13 mouse cellular contexts compared by ENCODE assay signal in the genomic region with DNA sequence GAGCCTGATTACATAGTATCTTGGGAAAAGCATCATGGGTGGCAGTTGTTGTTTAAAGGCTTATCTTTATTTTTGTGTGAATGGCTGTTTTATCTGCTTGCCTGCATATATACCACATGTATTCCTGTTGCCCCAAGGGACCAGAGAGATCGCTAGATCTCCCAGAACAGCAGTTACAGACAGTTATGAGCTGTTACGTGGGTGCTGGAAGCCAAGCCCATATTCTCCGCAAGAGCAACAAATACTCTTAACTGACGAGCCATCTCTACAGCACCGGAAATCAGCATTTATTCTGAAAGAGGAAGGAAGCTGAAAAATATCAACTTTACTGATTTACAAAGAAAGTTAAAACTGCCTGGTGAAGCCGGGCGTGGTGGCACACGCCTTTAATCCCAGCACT.
A peak's percentile ranks its signal among the peaks of the same experiment; 100 is the strongest.
DNase-seq lines count a peak whose midpoint lies in the region; ATAC-seq and TF ChIP-seq lines count a peak whose summit lies in the region.
"Had no signal": no experiment of that assay in that cellular context is flagged by ENCODE, and none has a peak within 500 bp of the region (broad histone marks: within the 10 kb centered on the region; RNA-seq: fewer than 3 reads in every experiment).

No protein-coding gene starts in this region.

- 9% methylated on average over 8 of the region's 8 CpGs for WGBS in spleen, adult 2 months
- 3% methylated on average over 8 of the region's 8 CpGs for WGBS in macrophage (ENCODE audit: missing documents)
- 92% methylated on average over 8 of the region's 8 CpGs for WGBS in kidney, embryonic 14.5 days

- H3K4me2 ChIP-seq in kidney, embryonic 14.5 days (replicated peaks; ENCODE audit: low read depth, low read length) = no peak overlapping the region
- H3K4me2 ChIP-seq: embryonic facial prominence, embryonic 12.5 days had no signal

- peak; percentile 73 for ATAC-seq in common myeloid progenitor, adult 5-6 weeks (replicated peaks; ENCODE audit: low read depth, poor library complexity, severe bottlenecking)
- no peak for ATAC-seq in kidney, embryonic 14.5 days (ENCODE audit: low FRiP score, low TSS enrichment)

- H3K27ac ChIP-seq in spleen, adult 2 months (ENCODE audit: insufficient read depth, low read length) = peak overlapping the region; percentile 84
- H3K27ac ChIP-seq in macrophage = peak overlapping the region; percentile 100
- H3K27ac ChIP-seq in kidney, embryonic 14.5 days (ENCODE audit: low read depth, low read length) = no peak overlapping the region
- H3K27ac ChIP-seq: embryonic facial prominence, embryonic 12.5 days had no signal

- H3K36me3 ChIP-seq in spleen, adult 2 months (ENCODE audit: control insufficient read depth, insufficient read depth, low read length) = no peaks in the 10 kb centered on the region
- H3K36me3 ChIP-seq in macrophage (ENCODE audit: inconsistent target) = no peaks in the 10 kb centered on the region
- no peaks in the 10 kb centered on the region for H3K36me3 ChIP-seq in kidney, embryonic 14.5 days (ENCODE audit: control insufficient read depth, insufficient read depth, low read length)
- H3K36me3 ChIP-seq: embryonic facial prominence, embryonic 12.5 days had no signal

- no peaks in the 10 kb centered on the region for H3K27me3 ChIP-seq in spleen, adult 2 months (ENCODE audit: control insufficient read depth, insufficient read depth, low read length)
- H3K27me3 ChIP-seq in kidney, embryonic 14.5 days (ENCODE audit: control insufficient read depth, insufficient read depth, low read length) = no peaks in the 10 kb centered on the region
- H3K27me3 ChIP-seq: embryonic facial prominence, embryonic 12.5 days had no signal

- H3K4me1 ChIP-seq in spleen, adult 2 months (ENCODE audit: control insufficient read depth, insufficient read depth, insufficient read length) = peaks cover 26% of the 10 kb centered on the region
- H3K4me1 ChIP-seq in kidney, embryonic 14.5 days (ENCODE audit: control insufficient read depth, insufficient read depth, low read length) = no peaks in the 10 kb centered on the region
- H3K4me1 ChIP-seq: embryonic facial prominence, embryonic 12.5 days had no signal

- H3K4me3 ChIP-seq in spleen, adult 2 months (ENCODE audit: extremely low read depth, insufficient read depth, insufficient read length) = no peak overlapping the region
- H3K4me3 ChIP-seq in macrophage (ENCODE audit: inconsistent target) = no peak overlapping the region
- no peak overlapping the region for H3K4me3 ChIP-seq in kidney, embryonic 14.5 days (ENCODE audit: low read length)
- H3K4me3 ChIP-seq: embryonic facial prominence, embryonic 12.5 days had no signal

- H3K9ac ChIP-seq in kidney, embryonic 14.5 days (ENCODE audit: low read depth, low read length) = no peak overlapping the region
- H3K9ac ChIP-seq: embryonic facial prominence, embryonic 12.5 days had no signal

- H3K79me2 ChIP-seq in macrophage (ENCODE audit: inconsistent target) = no peaks in the 10 kb centered on the region

- no peaks in the 10 kb centered on the region for H3K9me3 ChIP-seq in kidney, embryonic 14.5 days (ENCODE audit: control insufficient read depth, low read length)
- H3K9me3 ChIP-seq: embryonic facial prominence, embryonic 12.5 days had no signal

- DNase-seq in spleen, adult 2 months (ENCODE audit: low read depth in 1 of 2, low spot score in 2 of 2) = peak; percentile 36 to 64
- no peak for DNase-seq in spleen, postnatal 10 days (ENCODE audit: low spot score in 2 of 2)
- DNase-seq in urinary bladder, postnatal 14 days (ENCODE audit: low spot score) = no peak
- no peak for DNase-seq in gastrocnemius, postnatal 4 days (ENCODE audit: low spot score in 2 of 2)
- DNase-seq in testis, postnatal 14 days (ENCODE audit: low spot score) = no peak
- DNase-seq: cerebellum, adult 11-12 months; left cerebral cortex, postnatal 4 days; lung, postnatal 36 days; right cerebral cortex, adult 18-20 months had no signal

- no peak for TF ChIP-seq POLR2A in spleen, adult 2 months (IDR thresholded peaks at IDR 0.05; ENCODE audit: low read depth, low read length)

- no peak for TF ChIP-seq CTCF in spleen, adult 2 months (IDR thresholded peaks at IDR 0.05; ENCODE audit: extremely low read depth, insufficient read depth, insufficient read length, insufficient replicate concordance)

Comparison
In these comparisons a context has a peak if more than half of its experiments do, and no peak if none do; other contexts are left out.
1. DNase-seq: peak in spleen, adult 2 months (2 of 2); none in spleen, postnatal 10 days (0 of 2), urinary bladder, postnatal 14 days (single experiment), gastrocnemius, postnatal 4 days (0 of 2) and testis, postnatal 14 days (single experiment).